Mouse (Mus musculus): ENCODE results near the gene Zbtb38.

The Zbtb38 gene

DNA sequence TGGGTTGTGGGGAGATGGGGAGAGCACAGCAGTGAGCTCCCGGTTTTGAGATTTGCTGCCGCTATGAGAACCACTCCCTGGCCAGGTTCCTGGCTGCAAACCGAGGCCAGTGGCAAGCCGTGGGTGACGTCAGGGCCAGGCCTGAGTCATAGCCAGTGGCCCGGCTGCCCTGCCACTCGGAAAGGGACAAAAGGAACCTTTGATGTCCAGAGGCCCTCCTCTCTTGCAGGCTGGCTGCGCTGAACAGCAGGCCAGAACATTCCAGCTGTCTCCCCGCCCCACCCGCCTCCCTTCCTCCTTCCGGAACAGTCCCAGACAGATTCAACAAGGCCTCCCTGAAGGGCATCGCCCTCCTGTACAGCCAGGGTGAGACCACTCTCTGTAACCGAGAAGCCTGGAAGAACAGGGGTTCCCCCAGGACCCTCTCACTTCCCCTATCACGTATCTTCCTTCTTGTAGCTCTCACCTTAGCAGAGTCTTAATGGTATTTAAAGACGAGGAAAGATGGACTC, at the start of gene Zbtb38:
Gene Zbtb38, minus strand, starts transcription at position 229 of the 512 bp plus-strand sequence.
- DNase-seq (ENCODE audit: low spot score in 2 of 2): peak; percentile 41 to 62

DNA sequence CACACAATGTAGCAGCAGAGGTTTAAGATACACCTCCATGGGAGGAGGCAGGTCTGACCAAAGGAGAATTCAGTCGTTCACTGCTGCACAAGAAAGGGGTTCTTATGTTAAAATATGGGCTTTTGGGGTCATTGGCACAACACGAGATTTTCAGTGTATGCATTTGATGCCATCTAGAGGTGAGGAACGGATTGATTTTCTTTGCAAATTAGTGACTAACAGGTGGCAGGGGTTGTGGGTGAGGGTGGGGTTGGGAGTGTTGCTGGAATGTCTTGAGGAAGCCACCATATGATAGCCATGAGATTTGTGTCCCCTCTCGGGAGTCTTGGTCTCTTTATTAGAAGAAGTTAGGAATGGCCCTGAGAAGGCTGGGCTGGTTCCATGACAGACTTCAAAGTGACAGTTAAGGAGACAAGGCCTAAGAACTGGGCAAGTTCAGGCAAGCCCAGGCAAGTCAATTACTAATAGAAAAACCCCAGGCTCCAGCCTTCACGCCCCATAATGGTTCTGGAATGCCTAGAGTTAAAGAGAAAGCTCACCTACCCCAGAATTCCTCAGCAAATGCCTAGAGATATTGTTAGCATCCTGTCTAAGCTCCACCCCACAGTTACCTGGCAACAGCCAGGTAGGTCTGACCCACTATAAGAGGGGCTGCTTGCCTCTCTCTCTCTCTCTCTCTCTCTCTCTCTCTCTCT, 47.6 kb upstream of the Zbtb38 start:
- DNase-seq (ENCODE audit: low spot score in 2 of 2): no peak

DNA sequence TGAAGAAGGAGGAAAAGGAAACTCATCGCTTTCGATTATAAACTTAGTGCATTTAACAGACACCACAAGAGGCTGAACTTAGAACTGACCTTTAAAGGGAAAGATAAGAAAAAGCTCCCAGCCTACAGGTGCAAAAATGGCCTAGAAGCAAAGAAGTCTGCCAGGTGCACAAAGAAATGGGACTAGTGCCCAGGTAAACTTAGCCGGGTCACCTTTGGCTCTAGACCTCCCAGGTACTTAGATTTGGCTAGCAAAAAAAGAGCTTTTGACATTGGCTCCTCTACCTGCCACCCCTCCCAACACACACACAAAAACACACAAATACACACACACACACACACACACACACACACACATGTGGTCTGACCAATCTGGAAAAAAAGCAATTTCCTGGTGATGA, 44.7 kb upstream of the Zbtb38 start:
- DNase-seq (ENCODE audit: low spot score in 2 of 2): no peak

DNA sequence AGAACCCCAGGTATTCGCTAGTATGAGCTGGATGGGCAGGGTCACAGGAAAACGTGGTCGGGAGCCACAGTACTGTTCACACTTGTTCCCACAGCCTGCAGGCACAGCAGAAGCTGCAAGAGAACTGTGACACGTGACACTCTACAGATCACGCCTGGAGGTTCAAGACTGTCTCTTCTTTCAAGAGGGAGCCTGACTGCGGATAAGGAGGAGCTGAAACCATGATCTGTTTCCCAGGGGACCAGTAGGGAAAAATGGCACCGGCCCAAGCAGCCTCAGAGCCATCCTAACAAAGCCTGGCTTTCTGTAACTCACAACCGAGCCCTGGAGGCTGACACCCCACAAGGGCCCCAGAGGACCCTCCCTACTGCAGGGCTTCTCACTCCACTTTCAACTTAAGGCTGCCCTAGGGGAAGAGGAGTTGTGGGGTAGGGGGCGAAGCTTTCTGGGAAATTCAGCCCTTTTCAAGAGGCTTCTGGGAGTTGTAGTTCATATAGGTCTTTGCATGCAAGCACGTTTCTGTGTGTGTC, 42.8 kb upstream of the Zbtb38 start:
- peak; percentile 32 to 47 for DNase-seq (ENCODE audit: low spot score in 2 of 2)

DNA sequence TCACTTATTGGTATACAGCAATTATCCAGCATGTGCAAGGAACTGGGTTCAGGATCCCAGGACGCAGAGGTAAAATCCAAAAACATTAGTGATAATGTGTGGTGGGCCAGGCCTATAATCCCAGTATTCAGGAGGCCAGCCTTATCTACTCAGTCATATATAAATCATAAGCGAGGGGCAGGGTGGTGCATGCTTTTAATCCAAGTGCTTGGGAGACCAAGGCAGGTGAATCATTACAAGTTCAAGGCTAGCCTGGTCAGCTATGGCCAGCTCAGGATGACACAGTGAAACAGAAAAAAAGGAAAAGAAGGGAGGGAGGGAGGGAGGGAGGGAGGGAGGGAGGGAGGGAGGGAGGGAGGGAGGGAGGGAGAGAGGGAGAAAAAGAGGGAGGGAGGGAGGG, 42.0 kb upstream of the Zbtb38 start:
- DNase-seq (ENCODE audit: low spot score in 2 of 2): no peak

DNA sequence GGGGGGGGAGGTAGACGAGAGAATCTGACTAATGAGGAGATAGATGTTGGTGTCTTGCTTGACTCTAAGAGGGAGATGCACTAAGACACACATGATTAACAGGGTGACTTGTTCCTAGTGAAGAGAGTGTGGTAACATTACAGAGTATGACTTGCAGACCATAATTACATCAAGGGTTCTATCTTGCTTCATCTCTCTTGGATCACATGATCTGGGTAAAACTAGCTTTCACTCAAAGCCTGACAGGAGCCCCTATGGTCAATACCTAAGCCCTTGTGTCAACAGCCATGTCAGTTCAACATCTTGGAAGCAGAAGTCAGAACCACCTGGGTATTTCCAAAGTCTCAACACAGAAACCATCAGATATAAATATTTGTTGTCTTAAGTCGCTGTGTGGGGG, 39.9 kb upstream of the Zbtb38 start:
- DNase-seq (ENCODE audit: low spot score in 2 of 2): no peak

DNA sequence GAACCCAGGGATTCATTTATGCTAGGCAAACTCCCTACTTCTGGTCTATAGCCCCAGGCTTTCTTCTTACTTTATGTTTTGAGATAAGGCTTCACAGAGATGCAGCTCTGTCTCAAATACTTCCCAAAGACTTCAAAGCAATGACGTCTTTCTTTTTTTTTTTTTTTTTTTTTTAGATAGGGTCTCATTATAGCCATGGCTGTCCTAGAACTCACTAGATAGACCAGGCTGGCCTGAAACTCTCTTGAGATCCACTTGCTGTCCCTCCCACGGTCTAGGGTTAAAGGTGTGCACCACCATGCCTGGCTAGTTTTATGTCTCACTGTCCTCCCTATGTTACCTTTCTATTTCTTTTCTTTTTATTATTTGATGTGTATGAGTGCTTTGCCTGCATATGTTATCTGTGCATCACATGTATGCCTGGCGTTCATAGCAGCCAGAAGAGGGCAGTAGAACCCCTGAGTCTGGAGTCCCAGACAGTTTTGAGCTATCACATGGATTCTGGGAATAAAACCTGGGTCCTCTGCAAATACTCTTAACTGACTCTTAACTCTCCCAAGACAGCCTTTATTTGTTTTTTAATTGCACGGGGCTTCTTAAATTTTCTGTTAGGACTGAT, 37.9 kb upstream of the Zbtb38 start:
- DNase-seq (ENCODE audit: low spot score in 2 of 2): no peak

DNA sequence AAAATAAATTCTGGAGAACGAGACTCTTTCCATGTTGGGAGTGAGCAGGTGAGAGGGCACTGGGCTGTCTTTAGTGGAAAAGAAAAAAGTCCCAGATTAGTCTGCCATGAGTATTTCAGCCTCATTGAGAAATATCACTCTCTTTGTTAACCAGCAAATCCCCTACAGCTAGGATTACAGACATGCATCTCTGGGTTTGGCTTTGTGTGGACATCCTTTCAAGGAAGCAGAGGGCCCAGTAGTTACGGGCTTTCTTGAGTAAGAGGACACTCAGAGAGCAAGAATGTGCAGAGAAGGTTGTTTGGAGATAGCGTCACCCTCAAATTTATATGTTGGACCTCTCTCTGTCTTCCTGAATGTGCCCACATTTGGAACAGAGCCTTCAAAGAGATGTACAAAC, 37.3 kb upstream of the Zbtb38 start:
- DNase-seq (ENCODE audit: low spot score in 2 of 2): no peak

DNA sequence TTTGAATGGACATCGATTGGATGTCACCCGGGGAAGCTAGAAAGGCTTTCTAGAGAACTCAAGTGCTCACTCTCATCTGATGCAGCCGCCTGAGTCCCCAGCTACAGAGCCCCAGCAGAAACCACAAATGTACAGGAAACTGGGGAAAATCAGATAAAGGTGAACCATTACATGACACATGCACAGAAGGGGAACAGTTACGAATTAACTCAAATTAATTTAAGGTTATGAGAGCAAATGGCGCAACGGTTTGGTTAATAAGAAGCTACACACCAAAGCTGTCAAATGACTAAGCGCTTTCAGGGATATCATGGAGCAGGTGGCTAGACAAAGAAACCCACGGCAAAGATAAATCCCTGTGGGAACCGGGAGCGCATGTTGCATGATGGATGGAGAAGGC, 35.2 kb upstream of the Zbtb38 start:
- DNase-seq (ENCODE audit: low spot score in 2 of 2): no peak

DNA sequence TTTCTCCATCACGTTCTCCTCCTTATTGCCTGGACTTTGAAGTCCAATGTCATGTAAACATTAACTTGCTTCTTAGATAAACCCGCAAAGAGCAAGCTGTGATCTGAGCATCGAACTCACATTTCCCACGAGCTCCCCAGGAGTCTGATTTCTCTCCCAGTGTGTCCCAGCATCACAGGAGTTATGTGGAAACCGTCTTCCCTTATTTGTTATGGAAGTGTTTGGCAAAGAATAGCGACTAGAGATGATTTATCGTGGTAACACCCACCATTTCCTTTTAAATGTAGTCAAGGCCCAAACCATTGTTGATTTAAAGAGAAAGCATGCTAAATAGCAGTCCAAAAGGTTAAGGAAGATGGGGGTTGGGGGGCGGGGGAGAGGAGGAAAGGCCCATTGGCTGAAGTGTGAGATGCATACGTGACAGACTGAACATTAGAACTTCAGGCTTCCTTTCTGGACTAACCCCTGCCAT, 33.3 kb upstream of the Zbtb38 start:
- DNase-seq (ENCODE audit: low spot score in 2 of 2): no peak

DNA sequence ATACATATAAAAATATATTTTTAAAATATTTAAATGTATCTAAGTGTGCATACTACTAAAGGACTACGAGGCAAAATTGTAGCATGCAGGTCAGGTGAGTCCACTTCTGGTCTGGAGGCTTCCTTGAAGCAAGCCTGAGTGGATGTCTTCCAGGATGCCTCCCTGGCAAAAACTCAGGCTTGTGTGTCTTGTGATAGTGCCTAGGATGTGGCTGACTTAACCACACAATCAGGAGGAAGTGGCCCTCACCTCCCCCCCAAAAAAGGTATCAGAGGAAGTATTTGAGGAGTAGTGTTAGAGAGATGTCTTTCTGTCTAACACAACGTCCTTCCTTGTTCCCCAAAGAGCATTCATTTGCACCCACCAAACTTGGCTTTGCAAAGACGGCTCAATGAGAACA, 32.6 kb upstream of the Zbtb38 start:
- no peak for DNase-seq (ENCODE audit: low spot score in 2 of 2)

DNA sequence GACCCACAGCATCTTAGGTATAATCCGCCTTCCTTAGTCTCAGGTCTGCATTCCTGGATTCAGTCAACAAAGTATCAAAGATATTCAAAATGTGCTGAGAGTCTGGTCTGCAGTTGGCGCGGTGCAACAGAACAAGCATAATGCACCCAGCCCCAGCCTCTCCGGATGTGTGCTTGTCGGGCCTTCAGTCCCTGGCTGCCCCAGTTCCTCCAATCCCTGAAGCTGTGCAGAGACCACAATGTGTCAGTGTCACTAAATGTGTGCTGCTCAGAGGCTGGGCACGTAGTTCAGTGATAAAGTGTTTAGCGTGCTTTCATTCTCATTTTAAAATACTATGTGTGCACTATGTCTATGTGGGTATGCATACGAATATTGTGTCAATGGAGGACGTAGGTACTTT, 31.0 kb upstream of the Zbtb38 start:
- no peak for DNase-seq (ENCODE audit: low spot score in 2 of 2)

DNA sequence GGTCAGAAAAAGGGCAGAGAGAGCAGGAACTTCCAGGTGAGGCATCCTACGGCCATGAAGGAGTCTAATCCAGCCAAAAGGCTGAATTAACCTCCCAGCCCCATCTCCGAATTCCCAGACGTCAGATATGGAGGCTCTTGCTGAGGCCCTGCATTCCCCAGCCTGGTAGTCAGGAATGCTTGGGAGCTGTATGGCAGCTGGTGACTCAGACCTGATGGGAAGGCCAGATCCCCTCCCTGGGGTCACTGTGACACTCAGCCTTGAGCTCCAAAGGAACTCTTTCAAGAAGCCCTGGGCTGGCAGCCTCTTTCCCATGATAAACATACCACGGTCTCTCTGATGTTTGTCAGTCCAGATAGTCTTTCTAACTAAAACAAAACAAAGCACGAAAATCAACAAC, 30.6 kb upstream of the Zbtb38 start:
- no peak for DNase-seq (ENCODE audit: low spot score in 2 of 2)

DNA sequence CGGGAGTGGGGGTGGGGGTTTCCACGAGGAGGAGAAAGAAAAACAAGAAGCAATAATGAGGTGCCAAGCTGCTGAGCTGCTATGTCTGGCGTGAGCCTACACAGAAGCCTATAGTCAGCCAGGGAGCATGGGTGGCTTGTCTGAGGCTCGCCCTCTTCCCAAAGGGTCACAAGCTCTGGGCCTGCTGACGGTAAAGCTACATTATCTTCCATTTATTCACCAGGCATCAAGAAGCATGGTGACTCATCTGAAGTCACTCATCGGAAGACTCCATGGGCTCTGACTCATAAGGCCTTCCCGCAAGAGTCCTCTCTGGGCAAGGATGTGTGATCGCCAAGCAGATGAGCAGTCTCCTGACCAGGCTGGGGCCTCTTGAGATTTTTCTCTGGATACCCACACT, 29.4 kb upstream of the Zbtb38 start:
- peak in 1 of 2 experiments; percentile 15 for DNase-seq (ENCODE audit: low spot score in 2 of 2)

DNA sequence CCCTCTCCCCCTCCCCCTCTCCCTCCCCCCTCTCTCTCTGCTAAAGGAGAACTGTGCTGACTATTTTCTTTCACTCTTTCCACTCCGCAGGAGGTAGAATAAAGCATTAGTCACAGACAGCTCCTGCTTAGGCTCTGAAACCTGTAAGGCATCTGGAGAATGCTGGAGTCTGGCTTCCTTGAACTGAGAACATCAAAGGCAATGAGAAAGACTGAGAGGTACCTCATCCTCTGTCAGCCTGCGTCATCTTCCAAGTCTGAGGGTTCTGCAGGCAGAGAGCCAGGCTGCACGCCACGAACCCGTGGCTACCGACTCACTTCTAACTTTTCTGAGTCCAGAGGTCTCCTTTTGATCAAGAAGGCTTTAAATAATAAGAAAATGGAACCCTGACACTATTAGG, 20.5 kb upstream of the Zbtb38 start:
- no peak for DNase-seq (ENCODE audit: low spot score in 2 of 2)

DNA sequence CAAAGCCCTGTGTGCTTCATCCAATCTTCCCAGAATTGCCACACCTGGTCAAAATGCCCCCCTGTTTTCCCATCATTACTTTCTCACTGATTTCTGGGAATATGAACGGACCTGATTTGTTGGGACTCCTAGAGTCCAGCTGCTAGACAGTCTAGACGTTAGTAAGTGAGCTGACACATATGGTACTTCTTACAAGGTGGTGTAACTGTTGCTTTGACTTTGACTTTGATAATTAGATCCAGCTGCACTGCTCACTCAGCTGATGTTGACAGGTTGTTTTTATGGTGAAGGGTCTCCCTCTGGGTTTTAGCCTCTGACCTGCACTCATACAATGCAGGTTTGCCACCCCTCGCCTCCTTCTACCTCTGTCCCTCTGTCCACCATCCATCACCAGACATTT, 17.8 kb upstream of the Zbtb38 start:
- DNase-seq (ENCODE audit: low spot score in 2 of 2): no peak

DNA sequence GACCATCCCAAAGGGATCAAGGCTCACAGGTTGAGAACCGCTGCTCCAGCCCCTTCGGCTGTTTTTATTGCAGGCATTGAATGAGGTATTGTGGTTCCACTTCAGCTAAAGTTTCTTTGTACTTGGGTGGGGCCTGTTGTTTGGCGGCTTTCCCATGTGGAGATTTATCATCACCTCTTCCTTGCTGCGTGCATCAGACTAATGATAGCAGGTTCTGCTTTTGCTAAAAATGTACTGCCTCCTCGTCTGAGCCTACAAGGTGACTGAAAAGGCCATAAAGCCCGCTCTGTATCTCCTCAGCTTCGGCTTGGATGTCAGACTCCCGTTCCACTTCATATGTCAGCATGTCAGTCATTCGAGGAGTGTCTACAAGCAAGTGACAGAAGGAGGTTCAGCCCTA, 17.0 kb upstream of the Zbtb38 start:
- no peak for DNase-seq (ENCODE audit: low spot score in 2 of 2)

DNA sequence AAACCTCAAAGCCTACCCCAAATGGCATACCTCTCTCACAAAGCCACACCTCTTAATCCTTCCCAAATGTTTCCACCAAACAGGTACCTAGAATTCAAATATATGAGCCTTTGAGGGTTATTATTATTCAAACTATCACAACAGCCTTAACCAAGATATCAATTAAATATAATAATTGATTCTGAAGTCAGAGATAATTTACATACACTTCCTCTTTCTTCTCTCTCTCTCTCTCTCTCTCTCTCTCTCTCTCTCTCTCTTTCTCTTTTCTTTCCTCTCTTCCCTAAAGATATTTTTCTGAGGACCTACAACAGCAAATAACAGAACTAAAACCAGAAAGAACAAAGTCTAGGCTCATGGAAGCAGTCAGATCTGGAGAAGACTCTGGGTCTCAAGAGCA, 15.2 kb upstream of the Zbtb38 start:
- DNase-seq (ENCODE audit: low spot score in 2 of 2): no peak

DNA sequence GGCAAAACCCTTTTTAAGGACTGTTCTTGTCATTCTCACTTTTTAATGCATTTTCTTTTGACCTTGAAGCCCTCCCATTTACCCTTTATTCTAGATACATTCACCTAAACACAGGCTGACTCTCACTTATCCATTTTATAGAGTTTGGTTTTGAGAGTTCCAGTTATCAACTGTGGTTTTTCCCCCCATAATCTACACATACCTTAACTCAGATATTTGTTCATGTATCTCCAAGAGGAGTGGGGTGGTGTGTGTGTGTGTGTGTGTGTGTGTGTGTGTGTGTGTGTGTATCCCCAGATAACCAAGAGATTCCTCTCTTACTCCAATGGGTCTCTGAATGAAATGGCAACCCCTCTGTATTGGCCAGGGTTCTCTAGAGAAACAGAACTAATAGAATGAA, 13.4 kb upstream of the Zbtb38 start:
- DNase-seq (ENCODE audit: low spot score in 2 of 2): no peak

DNA sequence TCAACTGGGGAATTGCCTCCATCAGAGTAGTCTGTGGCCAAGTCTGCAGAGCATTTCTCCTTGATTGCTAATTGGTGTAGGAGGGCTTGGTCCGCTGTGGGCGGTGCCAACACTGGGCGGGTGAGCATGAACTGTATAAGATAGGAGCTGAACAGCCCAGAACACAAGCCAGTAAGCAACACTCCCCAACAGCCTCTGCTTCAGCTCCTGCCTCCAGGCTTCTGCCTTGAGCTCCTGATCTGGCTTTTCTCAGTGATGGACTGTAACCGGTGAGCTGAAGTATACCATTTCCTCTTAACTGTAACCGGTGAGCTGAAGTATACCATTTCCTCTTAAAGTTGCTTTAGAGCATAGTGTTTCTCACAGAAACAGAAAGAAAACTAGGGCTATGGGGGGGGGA, 12.8 kb upstream of the Zbtb38 start:
- DNase-seq (ENCODE audit: low spot score in 2 of 2): no peak

DNA sequence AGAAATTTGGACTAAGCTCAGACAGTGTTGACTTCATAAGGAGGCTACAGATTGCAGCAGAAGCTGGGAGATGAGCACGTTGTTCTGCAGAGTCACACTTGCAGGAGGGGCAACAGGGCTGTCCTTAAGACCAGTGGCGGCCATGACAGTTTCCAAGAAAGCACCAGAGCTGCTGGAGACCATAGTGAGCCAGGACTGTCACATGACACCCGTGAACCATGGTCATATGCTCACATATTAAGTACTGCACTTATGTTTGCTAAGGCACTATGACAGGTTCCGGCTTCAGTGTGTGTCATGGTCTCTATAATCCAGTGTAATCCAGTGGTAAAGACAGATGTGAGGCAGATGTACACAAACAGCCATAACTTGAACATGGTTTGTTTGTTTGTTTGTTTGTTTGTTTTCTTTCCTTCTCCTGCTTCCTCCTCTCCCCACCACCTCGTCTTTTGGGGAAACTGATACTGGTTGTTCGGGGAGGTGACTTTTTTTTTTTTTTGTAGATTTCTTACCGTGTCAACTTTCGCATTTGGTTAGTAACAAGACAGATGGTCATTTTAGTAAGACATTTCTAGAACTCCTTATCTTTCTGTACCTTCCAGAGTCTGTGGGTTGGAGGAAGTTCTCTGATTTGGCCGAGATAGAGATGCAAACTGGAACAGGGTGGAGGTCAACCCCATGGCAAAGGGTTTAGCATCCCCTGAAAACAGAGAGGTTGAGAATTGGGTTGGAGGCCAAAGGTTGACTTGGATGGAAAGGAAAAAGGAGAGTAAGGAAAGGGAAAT, 11.4 kb upstream of the Zbtb38 start:
- no peak for DNase-seq (ENCODE audit: low spot score in 2 of 2)

DNA sequence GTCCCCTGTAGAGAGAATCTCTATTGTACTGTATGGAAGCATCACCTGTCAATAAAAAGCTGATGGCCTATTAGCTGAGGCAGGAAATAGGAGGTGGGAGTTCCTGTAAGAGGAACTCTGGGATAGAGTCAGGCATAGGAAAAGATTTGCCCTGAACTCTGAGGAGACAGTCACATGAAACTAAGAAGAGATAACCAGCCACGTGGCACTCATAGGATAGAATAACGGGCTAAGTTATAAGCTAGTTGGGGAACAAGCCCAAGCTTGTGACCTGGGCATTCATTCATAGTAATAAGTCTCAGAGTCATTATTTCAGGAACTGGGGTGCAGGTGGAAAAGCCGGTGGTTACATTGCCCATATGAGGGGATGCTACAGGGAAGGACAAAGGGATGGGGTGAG, 10.4 kb upstream of the Zbtb38 start:
- DNase-seq (ENCODE audit: low spot score in 2 of 2): no peak

Measured in right cerebral cortex, adult 2 months (tissue).